Mouse (Mus musculus) layer of hippocampus, adult 8-10 months (tissue): ENCODE results near the gene Kif20b. TPM values are rescaled to one million over a fixed set of nuclear protein-coding genes. Genes with fewer than 3 reads are reported as not detected.

Experiments
- DNase-seq, 2 experiments: peaks; one replicate each; pipeline ENCODE4 v3.0.0; 2022; ENCODE audit warnings: low spot score in 2 of 2
- total RNA-seq, 4 experiments: library from RNA; stranded (reverse); gene quantifications; 2 replicates each; pipeline ENCODE4 v1.2.4; 2022

The Kif20b gene
- 1 to 10 TPM in 3 of 4 experiments, under 1 TPM in 1; 0.68 to 1.7 (median 1.4) TPM for total RNA-seq

DNA sequence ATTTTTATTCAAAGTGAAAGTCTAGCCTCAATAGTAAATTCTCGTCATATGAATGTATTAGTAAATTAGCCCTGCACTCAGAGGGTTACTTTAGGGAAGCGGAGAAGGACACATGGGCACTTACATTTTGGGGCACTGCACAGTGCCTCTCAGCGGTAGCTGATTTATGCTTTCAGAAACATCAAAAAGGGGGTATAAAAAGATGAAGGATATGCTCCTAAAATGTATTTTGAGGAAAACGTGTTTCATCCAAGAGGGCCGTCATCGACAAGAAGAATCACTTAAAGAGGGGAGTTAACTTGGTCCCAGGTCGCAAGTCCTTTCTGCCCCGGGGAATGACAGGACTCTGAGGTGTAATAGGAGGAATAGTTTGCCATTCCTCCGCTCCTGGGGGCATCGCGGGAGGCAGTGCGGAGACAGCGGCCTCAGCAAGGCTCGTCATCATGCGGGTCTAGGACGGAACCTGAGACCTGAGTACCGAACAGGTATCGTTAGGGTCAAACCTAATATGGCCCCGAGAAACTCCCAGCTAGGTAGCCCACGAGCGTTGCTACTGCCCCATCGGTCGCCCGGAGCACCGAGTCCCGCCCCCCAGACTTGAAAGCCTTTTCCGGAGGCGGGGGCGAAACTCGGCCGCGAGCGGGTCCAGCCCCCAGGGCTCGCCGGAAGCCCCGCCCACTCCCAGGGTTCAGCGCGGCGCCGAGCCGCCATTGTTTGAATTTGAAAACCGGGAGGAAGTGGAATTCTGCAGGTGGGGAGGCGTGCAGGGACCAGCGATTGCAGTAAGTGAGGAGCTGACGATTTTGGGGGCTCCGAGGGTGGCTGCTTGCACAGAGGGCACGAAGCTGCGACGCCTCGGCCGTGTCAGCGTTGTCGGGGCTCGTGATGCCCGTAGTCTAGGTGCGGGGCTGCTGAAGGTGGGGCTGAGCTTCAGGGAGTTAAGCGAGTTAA is at the start of gene Kif20b:
TSS of gene Kif20b (plus strand) at position 710 of the 951 bp plus-strand sequence.
- peak; percentile 60 to 78 for DNase-seq

GRCm38 (mm10) chr19:34876676-34877075 is 45.5 kb upstream of the Kif20b start:
- DNase-seq = no peak

- peak; percentile 91 for DNase-seq
These were observed 44.1 kb upstream of the Kif20b start for GRCm38 (mm10) chr19:34877898-34878602.

DNA sequence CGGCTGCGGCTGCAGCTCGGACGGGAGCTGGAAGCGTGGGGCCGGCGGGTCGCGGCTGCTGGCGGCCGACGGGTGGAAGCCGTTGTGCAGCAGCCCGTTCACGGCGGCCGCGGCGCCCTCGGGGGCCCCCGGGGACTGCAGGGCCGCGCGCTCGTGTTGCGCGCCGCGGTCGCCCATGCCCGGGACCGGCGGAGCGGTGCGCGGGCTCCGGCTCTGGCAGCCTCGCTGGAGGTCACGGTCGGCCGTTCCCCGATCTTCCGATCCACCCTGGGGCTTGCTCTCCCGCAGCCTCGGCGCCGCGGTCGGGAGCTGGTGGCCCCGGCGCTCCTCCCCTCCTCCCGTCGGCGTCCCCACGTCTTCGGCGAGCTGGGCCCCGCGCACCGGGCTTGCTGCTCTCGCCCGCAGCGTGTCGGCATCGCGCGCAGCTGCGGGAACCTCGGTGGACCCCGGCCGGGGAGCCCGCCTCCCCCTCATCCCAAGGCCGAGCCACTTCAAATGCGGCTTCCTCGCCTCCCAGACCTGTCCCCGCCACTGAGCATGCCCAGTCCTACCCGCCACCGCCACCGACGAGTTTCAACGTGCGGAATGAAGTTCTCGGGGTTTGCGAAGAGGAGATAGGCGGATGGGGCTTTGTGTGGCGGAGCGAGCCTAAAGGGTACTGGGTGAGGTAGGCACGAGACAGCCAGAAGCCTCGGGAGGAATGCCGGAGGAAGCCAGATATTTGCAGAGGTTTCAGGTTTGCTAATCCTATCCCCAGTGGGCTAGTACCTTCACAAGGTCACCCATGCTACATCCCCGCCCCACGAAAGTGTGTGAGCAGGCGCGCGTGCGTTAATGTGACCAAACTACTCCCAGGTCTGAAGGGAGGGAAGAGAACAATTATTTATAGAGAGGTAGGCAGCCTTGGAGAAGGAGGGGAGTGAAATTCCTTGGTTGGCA is 43.3 kb upstream of the Kif20b start, which contains the start of gene Pank1:
TSS of gene Pank1 (minus strand) at position 853 of the 939 bp plus-strand sequence.
- DNase-seq = peak; percentile 61 to 72

- no peak for DNase-seq
These were observed 42.5 kb upstream of the Kif20b start for GRCm38 (mm10) chr19:34879624-34880023.

DNA sequence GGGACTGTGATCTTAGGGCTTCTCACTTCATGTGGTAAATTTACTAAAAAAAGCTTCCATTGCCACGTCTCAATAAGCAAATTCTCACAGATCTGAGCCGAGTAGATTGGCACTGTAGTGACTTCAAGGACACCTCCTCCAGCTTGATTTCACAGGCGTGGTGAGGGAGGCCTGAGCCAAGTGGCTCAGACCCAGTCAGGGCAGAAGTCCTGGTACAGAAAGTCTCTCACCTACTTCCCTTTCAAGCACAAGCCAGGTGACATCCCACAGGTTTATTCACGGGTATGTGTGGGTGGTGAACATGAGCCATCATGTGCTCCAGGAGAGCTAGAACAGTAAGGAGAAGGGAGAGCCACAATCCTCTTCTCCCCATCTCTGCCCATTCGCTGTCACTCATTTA is 41.0 kb upstream of the Kif20b start:
- no peak for DNase-seq

- DNase-seq = no peak
These were observed 39.7 kb upstream of the Kif20b start for GRCm38 (mm10) chr19:34882443-34882842.

DNA sequence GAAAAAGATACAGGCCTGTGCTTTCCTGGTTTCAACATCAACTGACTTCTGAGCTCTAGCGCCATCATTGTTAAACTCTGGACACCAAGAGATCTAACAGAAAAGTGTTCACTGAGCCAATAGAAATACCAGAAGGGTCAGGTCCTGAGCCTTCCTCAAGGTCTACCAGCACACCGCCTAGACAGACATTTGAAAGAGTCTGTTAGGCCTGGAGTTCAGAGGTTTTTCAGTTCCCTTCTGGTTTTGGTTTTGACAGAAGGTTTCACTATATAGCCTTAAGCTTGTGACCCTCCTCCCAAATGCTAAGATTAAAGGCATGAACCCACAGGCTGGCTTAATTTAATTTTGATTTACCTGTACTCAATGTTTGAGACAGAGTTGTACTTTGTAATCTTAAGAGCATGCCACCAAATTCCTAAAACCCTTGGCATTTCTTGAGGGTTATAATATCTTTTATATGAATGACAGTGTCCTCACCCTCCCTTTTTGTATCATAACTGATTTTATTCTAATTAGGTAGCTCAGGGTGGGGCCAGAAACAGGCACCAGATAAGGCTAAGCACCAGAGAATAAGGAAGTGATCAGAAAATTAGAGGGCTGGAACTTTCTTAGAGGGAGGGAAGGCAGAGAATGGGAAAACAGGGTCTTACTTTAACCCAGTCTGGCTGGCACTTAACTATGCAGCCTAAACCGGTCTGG is 38.5 kb upstream of the Kif20b start:
- no peak for DNase-seq

- no peak for DNase-seq
These were observed 35.8 kb upstream of the Kif20b start for GRCm38 (mm10) chr19:34886324-34886723.

DNA sequence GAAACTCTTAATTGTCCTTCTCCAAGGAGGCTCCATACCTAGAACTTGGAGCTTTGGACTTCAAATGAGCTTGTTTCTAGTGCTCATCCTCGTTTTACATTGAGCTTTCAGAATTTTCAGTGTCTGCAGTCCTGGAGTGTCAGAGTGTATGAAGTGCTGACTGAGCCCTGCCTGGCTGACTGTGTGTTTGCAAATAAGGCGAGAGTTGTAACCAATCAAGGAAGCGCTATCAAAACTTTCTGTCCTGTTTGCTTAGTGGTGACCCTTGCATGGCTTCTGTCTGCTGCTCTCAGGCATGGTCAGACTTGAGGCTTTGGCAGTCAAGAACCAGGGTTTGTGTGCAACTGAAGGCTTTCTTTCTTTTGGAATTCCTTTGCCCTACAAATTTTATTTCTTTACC is 31.2 kb upstream of the Kif20b start:
- DNase-seq = no peak

DNA sequence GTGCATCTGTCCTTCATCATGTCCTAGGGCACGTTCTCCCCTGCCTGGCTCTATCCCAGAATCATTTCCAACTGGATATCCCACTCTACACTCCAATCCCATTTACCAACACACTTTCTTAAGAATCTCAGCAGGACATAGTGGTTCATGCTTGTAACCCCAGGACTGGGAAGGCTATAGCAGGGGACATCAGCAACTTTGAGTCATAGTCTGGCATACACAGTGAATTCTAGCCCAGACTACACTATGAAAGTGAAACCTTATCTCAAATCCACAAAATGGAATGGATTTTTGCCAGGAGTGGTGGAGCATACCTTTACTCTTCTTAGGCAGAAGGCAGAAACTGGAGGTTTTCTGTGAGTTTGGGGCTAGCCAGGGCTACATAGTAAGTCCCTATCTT is 30.6 kb upstream of the Kif20b start:
- no peak for DNase-seq

DNA sequence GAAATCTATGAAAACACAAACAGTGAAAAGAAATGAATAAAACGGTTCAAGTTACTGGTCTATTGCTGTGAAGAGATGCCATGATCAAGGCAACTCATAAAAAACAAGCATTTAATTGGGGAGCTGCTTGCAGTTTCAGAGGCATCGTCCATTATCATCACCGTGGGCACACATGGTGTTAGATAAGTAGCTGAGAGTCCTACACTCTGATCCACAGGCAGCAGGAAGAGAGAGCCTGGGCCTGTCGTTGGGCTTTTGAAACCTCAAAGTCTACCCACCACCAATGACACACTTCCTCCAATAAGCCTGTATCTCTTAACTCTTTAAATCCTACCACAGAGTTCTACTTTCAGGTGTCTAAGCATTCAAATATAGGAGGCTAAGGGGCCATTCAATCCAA is 27.1 kb upstream of the Kif20b start:
- DNase-seq = no peak

DNA sequence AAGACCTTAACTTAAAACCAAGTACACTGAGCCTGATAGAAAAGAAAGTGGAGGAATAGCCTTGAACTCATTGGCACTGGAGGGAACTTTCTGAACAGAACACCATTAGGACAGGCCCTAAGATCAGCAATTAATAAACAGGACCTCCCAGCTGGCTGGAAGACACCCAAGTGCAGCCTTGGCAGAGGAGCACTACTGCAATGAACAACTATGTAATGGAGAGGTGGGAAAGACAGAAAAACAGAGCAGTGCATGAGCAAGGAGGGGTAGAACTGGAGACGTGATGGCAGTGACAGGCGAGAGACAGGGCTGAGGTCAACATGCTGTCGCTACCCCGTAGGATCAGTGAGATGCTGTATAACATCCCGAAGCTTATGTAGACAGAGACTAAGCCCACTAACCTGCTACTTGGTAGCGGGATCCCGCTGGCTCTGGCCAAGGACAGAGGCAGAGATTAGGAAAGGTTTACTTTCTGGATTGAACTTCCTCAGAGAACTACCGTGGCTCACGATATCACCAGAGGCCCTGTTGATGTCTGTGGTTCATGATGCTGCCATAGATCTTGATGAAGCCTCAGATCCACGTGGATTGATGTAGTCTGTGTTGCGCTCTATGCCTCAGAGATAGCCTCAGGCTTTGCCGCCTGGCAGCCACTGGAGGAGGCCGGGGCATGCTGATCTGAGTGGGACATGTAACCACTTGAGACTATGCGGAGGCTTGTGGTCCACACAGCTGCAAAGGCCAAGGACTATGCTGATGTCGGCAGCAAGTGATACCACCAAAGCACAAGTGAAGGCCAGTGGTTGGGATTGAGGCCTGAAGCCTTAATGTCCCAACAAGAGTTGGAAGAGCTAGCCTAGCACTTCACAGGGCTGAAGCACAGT is 24.8 kb upstream of the Kif20b start:
- DNase-seq = no peak

- DNase-seq = no peak
These were observed 23.2 kb upstream of the Kif20b start for GRCm38 (mm10) chr19:34898941-34899340.

DNA sequence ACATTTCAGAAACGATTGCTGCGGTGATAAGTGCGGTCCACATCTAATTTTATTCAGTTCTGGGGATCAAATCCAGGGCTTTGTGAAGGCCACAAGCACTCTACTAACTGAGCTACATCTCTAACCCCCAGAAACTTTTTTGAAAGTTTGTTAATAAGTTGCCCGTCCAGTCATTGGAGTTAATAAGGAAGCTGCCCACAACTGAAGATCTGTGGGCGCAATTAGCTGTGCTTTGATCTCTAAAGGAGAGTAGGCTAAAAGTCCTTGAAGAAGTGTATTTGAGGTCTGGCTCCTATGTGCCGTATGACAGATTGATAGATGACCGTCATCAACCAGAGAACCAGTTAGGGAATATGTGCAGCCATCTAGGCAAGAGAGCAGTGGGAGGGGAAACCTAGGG is 20.9 kb upstream of the Kif20b start:
- DNase-seq = no peak

- no peak for DNase-seq
These were observed 20.4 kb upstream of the Kif20b start for GRCm38 (mm10) chr19:34901735-34902134.

- no peak for DNase-seq
These were observed 18.1 kb upstream of the Kif20b start for GRCm38 (mm10) chr19:34904032-34904431.

- no peak for DNase-seq
These were observed 16.7 kb upstream of the Kif20b start for GRCm38 (mm10) chr19:34905424-34905823.

DNA sequence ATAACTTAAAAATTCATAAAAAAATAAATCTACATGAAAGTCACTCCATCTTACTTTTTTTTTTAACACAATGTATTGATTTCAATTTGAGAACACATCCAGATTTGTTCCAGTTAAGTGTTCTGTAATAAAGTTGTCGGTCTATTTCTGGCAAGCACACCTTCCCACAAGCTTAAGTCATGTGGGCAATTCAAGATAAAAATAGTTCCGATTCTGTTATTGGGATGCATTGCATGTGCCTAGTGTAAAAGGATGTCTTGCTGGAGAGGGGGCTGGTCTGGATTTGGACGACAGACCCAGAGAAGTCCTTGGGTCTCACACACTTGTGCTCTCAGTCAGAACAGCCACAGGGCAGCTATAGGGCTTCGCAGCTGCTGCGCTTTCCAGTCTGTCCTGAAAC is 15.4 kb upstream of the Kif20b start:
- no peak for DNase-seq

GRCm38 (mm10) chr19:34912366-34912765 is 9.8 kb upstream of the Kif20b start:
- DNase-seq = no peak
